Mouse (Mus musculus) embryonic facial prominence, embryonic 11.5 days (tissue): ENCODE data around the gene Olfr113. TPM values are rescaled to one million over a fixed set of nuclear protein-coding genes. Genes with fewer than 3 reads are reported as not detected.
"Not testable (repeated sequence)": the region's sequence is repeated elsewhere in the genome, so short reads cannot be mapped to it uniquely, and the experiment has no call there.

Experiments
- ATAC-seq: fragments of 200-750 bp; cut with Nextera tagmentation; replicated peaks from 2 replicates; pipeline ENCODE4 v1.8.0; 2017; ENCODE audit warnings: low read depth; ENCODE audit not compliant: insufficient number of reproducible peaks, low FRiP score, low TSS enrichment
- DNase-seq: peaks from one replicate; pipeline ENCODE4 v3.0.0-alpha.2; 2015; ENCODE audit warnings: low spot score
- H3K27ac ChIP-seq: fragments of 300-500 bp; sonication (generic); replicated peaks from 2 replicates; pipeline ENCODE4 v1.5.1; 2014; ENCODE audit warnings: mild to moderate bottlenecking, low read depth, low read length, control low read depth
- H3K27me3 ChIP-seq: fragments of 300-500 bp; sonication (generic); 2 replicates; pipeline ENCODE4 v1.6.1; 2014; ENCODE audit warnings: mild to moderate bottlenecking, low read length, moderate library complexity, mixed read lengths; ENCODE audit not compliant: control insufficient read depth, insufficient read depth
- H3K36me3 ChIP-seq: fragments of 300-500 bp; sonication (generic); replicated peaks from 2 replicates; pipeline ENCODE4 v1.6.1; 2014; ENCODE audit warnings: low read depth, mild to moderate bottlenecking, low read length, moderate library complexity, mixed read lengths; ENCODE audit not compliant: control insufficient read depth, insufficient read depth
- H3K4me1 ChIP-seq: fragments of 300-500 bp; sonication (generic); 2 replicates; pipeline ENCODE4 v1.6.1; 2014; ENCODE audit warnings: low read length, mixed read lengths; ENCODE audit not compliant: control insufficient read depth, insufficient read depth
- H3K4me2 ChIP-seq: fragments of 300-500 bp; sonication (generic); 2 replicates; pipeline ENCODE4 v1.6.1; 2014; ENCODE audit warnings: low read depth, mild to moderate bottlenecking, control low read depth, low read length, moderate library complexity
- H3K4me3 ChIP-seq: fragments of 300-500 bp; sonication (generic); 2 replicates; pipeline ENCODE4 v1.5.1; 2014; ENCODE audit warnings: low read depth, low read length, control low read depth
- H3K9ac ChIP-seq: fragments of 300-500 bp; sonication (generic); replicated peaks from 2 replicates; pipeline ENCODE4 v1.6.1; 2014; ENCODE audit warnings: mild to moderate bottlenecking, control low read depth, low read length
- H3K9me3 ChIP-seq: fragments of 300-500 bp; sonication (generic); replicated peaks from 2 replicates; pipeline ENCODE4 v1.6.1; 2016; ENCODE audit warnings: mild to moderate bottlenecking, low read length, inconsistent platforms, mixed read lengths; ENCODE audit not compliant: control insufficient read depth
- WGBS: fragments of 180-500 bp; shearing (Covaris S2); extraction: QIAGEN DNeasy Blood & Tissue Kit; methylation state at CpG from one replicate; pipeline ENCODE4 v1.1.7; 2014; 5-methylcytosine and 5-hydroxymethylcytosine counted together
- polyA plus RNA-seq: library from polyadenylated mRNA; unstranded; fragments of >200 nt; fragmentation: Nextera tagmentation; extraction: Ambion mirVana; gene quantifications from 2 replicates; pipeline ENCODE4 v1.2.1, GENCODE M21; 2014

Olfr113 gene
- polyA plus RNA-seq: not detected in 2 replicates

- H3K27me3 ChIP-seq: no peaks in the 10 kb centered on the region
- no peak for DNase-seq
- H3K9ac ChIP-seq: no peak within 1 kb of the TSS
- H3K4me3 ChIP-seq: no peak within 1 kb of the TSS
- H3K4me1 ChIP-seq: no peaks in the 10 kb centered on the region
- no peak within 1 kb of the TSS for H3K27ac ChIP-seq
- ATAC-seq: no peak
- H3K36me3 ChIP-seq: no peaks in the 10 kb centered on the region
- H3K4me2 ChIP-seq: no peak within 1 kb of the TSS
- H3K9me3 ChIP-seq: no peaks in the 10 kb centered on the region
Observed at GRCm38 (mm10) chr17:37577563-37577962, at the start of gene Olfr113. Gene Olfr113, minus strand, starts transcription at chr17:37577663.

GRCm38 (mm10) chr17:37627009-37627408 is 49.5 kb upstream of the Olfr113 start, which contains the start of the genes Olfr115 and Olfr116:
Gene Olfr115, minus strand, starts transcription at chr17:37627109.
Gene Olfr116, minus strand, starts transcription at chr17:37627199.
- 80% methylated on average over 2 of the region's 2 CpGs for WGBS
- Histone ChIP-seq H3K27me3 (no peaks in the 10 kb centered on the region), H3K9ac (no peak within 1 kb of the TSS), H3K4me3 (no peak within 1 kb of the TSS), H3K27ac (no peak within 1 kb of the TSS), H3K4me2 (no peak within 1 kb of the TSS), H3K9me3 (no peaks in the 10 kb centered on the region), H3K4me1 (no peaks in the 10 kb centered on the region), H3K36me3 (no peaks in the 10 kb centered on the region)
- ATAC-seq (no peak), DNase-seq (no peak)

GRCm38 (mm10) chr17:37592643-37593042 is 15.2 kb upstream of the Olfr113 start, which contains the start of gene Olfr114:
Gene Olfr114, minus strand, starts transcription at chr17:37592743.
- DNase-seq: no peak
- Histone ChIP-seq H3K27ac (no peak within 1 kb of the TSS), H3K4me1 (no peaks in the 10 kb centered on the region), H3K4me3 (no peak within 1 kb of the TSS), H3K9ac (no peak within 1 kb of the TSS), H3K4me2 (no peak within 1 kb of the TSS), H3K27me3 (no peaks in the 10 kb centered on the region), H3K36me3 (no peaks in the 10 kb centered on the region), H3K9me3 (no peaks in the 10 kb centered on the region)
- no peak for ATAC-seq

- H3K36me3 ChIP-seq: no peaks in the 10 kb centered on the region
- H3K4me3 ChIP-seq: no peak within 1 kb of the TSS
- ATAC-seq: no peak
- H3K9ac ChIP-seq: no peak within 1 kb of the TSS
- no peak within 1 kb of the TSS for H3K4me2 ChIP-seq
- H3K4me1 ChIP-seq: no peaks in the 10 kb centered on the region
- H3K9me3 ChIP-seq: no peaks in the 10 kb centered on the region
- H3K27me3 ChIP-seq: no peaks in the 10 kb centered on the region
- no peak within 1 kb of the TSS for H3K27ac ChIP-seq
- DNase-seq: no peak
Observed at GRCm38 (mm10) chr17:37569351-37569750, 8.1 kb downstream of the Olfr113 start, which contains the start of gene Olfr112. Gene Olfr112, minus strand, starts transcription at chr17:37569451.

DNA sequence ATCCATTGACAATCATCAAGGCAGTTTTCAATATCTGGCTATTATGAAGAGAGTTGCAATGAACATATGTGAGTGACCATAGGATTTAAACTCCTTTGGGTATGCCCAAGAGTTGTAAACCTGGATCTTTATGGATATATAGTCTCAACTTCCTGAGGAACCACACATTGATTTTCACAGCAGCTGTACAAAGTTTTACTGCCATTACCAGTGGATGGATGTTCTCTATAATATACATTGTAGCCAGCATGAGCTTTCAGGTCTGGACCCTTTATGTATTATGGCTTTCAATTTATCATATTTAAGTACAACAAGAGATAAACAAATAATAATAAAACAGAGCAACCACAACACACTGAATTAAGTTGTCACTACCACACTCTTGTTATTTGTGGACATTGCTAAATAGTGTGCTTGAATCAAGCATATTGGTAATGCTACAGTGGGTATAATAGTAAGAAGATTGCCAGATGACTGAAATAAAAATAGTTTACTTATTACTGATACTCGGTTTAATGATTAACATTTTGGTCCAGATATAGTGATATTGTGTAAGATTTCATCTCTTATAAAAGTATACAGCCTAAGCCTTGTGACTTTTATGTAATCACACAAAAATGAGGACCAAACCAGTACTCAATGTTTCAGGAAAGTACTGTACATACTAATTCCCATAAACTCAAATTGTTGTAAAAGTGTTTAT is 18.4 kb downstream of the Olfr113 start:
- Histone ChIP-seq H3K4me3 (no peak overlapping the region), H3K4me2 (no peak overlapping the region), H3K4me1 (no peaks in the 10 kb centered on the region), H3K9ac (no peak overlapping the region), H3K36me3 (no peaks in the 10 kb centered on the region), H3K27me3 (no peaks in the 10 kb centered on the region), H3K27ac (no peak overlapping the region), H3K9me3 (no peaks in the 10 kb centered on the region)
- no peak for ATAC-seq
- 59% methylated on average over 1 of the region's 1 CpGs for WGBS
- no peak for DNase-seq

DNA sequence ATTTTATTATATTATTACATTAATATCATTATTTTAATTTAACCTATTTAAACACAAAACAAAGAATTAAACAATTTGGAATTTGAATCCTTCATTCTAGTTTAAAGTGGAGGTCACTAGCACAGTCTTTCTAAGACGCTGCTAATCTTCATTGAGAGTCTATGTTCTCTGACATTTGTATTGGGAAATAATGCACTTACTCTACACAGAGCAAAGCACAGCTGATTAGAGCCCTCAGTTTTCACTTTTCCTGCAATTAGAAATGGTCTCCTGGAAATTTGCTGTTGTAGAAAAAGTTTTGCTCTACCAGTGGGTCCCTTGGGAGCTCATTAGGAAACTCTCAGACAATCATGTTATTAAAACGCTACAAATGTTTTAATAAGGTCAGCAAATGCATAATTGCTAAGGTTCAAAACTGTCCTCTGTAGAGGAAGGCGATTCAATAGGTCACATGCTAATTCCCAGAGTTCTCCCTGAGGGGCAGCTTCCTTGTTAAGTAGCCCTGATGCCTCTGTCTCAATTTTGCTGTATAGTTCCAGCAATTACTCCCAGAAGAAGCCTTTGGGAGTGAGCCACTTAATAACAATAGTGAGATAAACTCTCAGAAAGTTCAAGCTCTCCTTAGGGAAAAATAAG is 33.5 kb downstream of the Olfr113 start:
- Histone ChIP-seq H3K4me3 (no peak overlapping the region), H3K27me3 (no peaks in the 10 kb centered on the region), H3K36me3 (no peaks in the 10 kb centered on the region), H3K4me1 (no peaks in the 10 kb centered on the region), H3K4me2 (no peak overlapping the region), H3K9ac (no peak overlapping the region), H3K9me3 (no peaks in the 10 kb centered on the region), H3K27ac (no peak overlapping the region)
- no peak for ATAC-seq
- DNase-seq: peak; percentile 1
- 37% methylated on average over 3 of the region's 3 CpGs for WGBS

DNA sequence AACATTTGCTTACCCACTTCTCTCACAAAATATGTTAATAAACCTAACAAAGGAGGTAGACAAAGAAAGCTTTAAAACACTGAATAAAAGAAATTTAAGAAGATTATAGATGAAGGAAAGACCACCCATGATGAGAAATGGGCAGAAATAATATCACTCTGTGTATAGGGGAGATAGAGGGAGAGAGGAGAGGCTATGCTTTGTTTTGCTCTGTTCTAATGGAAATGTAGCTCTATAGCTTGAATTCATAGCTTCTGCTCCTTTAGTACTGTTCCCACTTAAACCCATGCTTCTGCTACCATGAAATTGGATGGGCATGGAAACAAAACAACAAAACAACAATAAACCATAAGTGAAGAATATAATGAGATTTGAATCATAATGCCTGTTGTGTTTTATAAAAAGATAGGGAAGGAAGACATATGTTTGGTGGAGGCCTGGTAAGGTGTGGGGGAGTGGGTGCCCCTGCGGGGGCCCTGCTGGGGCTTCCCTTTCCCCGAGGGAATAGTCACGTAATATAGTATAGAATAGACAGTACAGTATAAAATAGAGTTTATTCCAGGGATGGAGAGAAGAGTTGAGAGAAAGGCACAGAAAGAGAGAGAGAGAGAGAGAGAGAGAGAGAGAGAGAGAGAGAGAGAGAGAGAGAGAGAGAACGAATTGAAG is 35.9 kb downstream of the Olfr113 start:
- Histone ChIP-seq H3K9me3 (no peaks in the 10 kb centered on the region), H3K27me3 (no peaks in the 10 kb centered on the region), H3K9ac (no peak overlapping the region), H3K27ac (no peak overlapping the region), H3K4me1 (no peaks in the 10 kb centered on the region), H3K4me3 (no peak overlapping the region), H3K36me3 (no peaks in the 10 kb centered on the region), H3K4me2 (no peak overlapping the region)
- no peak for ATAC-seq
- DNase-seq: no peak
- WGBS: 83% methylated on average over 4 of the region's 4 CpGs

- H3K9me3 ChIP-seq, H3K36me3 ChIP-seq, H3K27ac ChIP-seq, H3K4me1 ChIP-seq, DNase-seq, H3K4me2 ChIP-seq, H3K9ac ChIP-seq, ATAC-seq, H3K27me3 ChIP-seq, H3K4me3 ChIP-seq: not testable (repeated sequence)
- 48% methylated on average over 1 of the region's 1 CpGs for WGBS
Observed at GRCm38 (mm10) chr17:37538416-37538815, 39.0 kb downstream of the Olfr113 start.
